Mouse (Mus musculus): ENCODE data around the gene Mcfd2.
"Not testable (repeated sequence)": the region's sequence is repeated elsewhere in the genome, so short reads cannot be mapped to it uniquely, and the experiment has no call there.

Gene Mcfd2

GRCm38 (mm10) chr17:87265792-87266186 is at the start of gene Mcfd2:
TSS of gene Mcfd2 (minus strand) at chr17:87265935.
- peak; percentile 84 for ATAC-seq (ENCODE audit: insufficient number of reproducible peaks, low FRiP score, low TSS enrichment)

- peak; percentile 54 for ATAC-seq (ENCODE audit: insufficient number of reproducible peaks, low FRiP score, low TSS enrichment)
These were observed 49.3 kb upstream of the Mcfd2 start for GRCm38 (mm10) chr17:87315021-87315531.

GRCm38 (mm10) chr17:87314530-87314946 is 48.8 kb upstream of the Mcfd2 start:
- peak; percentile 19 for ATAC-seq (ENCODE audit: insufficient number of reproducible peaks, low FRiP score, low TSS enrichment)

GRCm38 (mm10) chr17:87314121-87314520 is 48.4 kb upstream of the Mcfd2 start:
- ATAC-seq (ENCODE audit: insufficient number of reproducible peaks, low FRiP score, low TSS enrichment), result no peak

- ATAC-seq (ENCODE audit: insufficient number of reproducible peaks, low FRiP score, low TSS enrichment), result no peak
These were observed 47.5 kb upstream of the Mcfd2 start for GRCm38 (mm10) chr17:87312924-87313870.

- ATAC-seq (ENCODE audit: insufficient number of reproducible peaks, low FRiP score, low TSS enrichment), result no peak
These were observed 46.6 kb upstream of the Mcfd2 start for GRCm38 (mm10) chr17:87312351-87312750.

GRCm38 (mm10) chr17:87310497-87310896 is 44.8 kb upstream of the Mcfd2 start:
- ATAC-seq (ENCODE audit: insufficient number of reproducible peaks, low FRiP score, low TSS enrichment), result no peak

GRCm38 (mm10) chr17:87309073-87309788 is 43.5 kb upstream of the Mcfd2 start:
- ATAC-seq (ENCODE audit: insufficient number of reproducible peaks, low FRiP score, low TSS enrichment), result no peak

GRCm38 (mm10) chr17:87306746-87307145 is 41.0 kb upstream of the Mcfd2 start:
- no peak for ATAC-seq (ENCODE audit: insufficient number of reproducible peaks, low FRiP score, low TSS enrichment)

GRCm38 (mm10) chr17:87305065-87305464 is 39.3 kb upstream of the Mcfd2 start:
- no peak for ATAC-seq (ENCODE audit: insufficient number of reproducible peaks, low FRiP score, low TSS enrichment)

- ATAC-seq (ENCODE audit: insufficient number of reproducible peaks, low FRiP score, low TSS enrichment), result no peak
These were observed 38.6 kb upstream of the Mcfd2 start for GRCm38 (mm10) chr17:87304151-87304894.

GRCm38 (mm10) chr17:87302014-87302794 is 36.5 kb upstream of the Mcfd2 start:
- no peak for ATAC-seq (ENCODE audit: insufficient number of reproducible peaks, low FRiP score, low TSS enrichment)

- ATAC-seq (ENCODE audit: insufficient number of reproducible peaks, low FRiP score, low TSS enrichment), result not testable (repeated sequence)
These were observed 35.9 kb upstream of the Mcfd2 start for GRCm38 (mm10) chr17:87301607-87302006.

GRCm38 (mm10) chr17:87300340-87300739 is 34.6 kb upstream of the Mcfd2 start:
- no peak for ATAC-seq (ENCODE audit: insufficient number of reproducible peaks, low FRiP score, low TSS enrichment)

- no peak for ATAC-seq (ENCODE audit: insufficient number of reproducible peaks, low FRiP score, low TSS enrichment)
These were observed 33.2 kb upstream of the Mcfd2 start for GRCm38 (mm10) chr17:87298944-87299343.

GRCm38 (mm10) chr17:87296701-87297100 is 31.0 kb upstream of the Mcfd2 start:
- not testable (repeated sequence) for ATAC-seq (ENCODE audit: insufficient number of reproducible peaks, low FRiP score, low TSS enrichment)

GRCm38 (mm10) chr17:87295738-87296137 is 30.0 kb upstream of the Mcfd2 start:
- no peak for ATAC-seq (ENCODE audit: insufficient number of reproducible peaks, low FRiP score, low TSS enrichment)

GRCm38 (mm10) chr17:87293125-87293524 is 27.4 kb upstream of the Mcfd2 start:
- ATAC-seq (ENCODE audit: insufficient number of reproducible peaks, low FRiP score, low TSS enrichment), result no peak

GRCm38 (mm10) chr17:87291782-87292181 is 26.0 kb upstream of the Mcfd2 start:
- no peak for ATAC-seq (ENCODE audit: insufficient number of reproducible peaks, low FRiP score, low TSS enrichment)

- no peak for ATAC-seq (ENCODE audit: insufficient number of reproducible peaks, low FRiP score, low TSS enrichment)
These were observed 25.3 kb upstream of the Mcfd2 start for GRCm38 (mm10) chr17:87291037-87291436.
